Mouse (Mus musculus) kidney, adult 2 months (tissue): Measurements from ENCODE around the gene Pparg.

Source experiments
- CTCF ChIP-seq: fragments of 200-500 bp; conservative IDR thresholded peaks from 2 replicates; pipeline ENCODE4 v1.5.1; 2011; ENCODE audit warnings: low read depth, mild to moderate bottlenecking, control low read depth, low read length, moderate library complexity, mixed read lengths; ENCODE audit not compliant: insufficient read depth, insufficient read length
- POLR2A ChIP-seq: fragments of 200-500 bp; IDR thresholded peaks from one replicate; pipeline ENCODE4 v1.6.1; 2011; ENCODE audit warnings: low read depth, low read length, control low read depth

DNA sequence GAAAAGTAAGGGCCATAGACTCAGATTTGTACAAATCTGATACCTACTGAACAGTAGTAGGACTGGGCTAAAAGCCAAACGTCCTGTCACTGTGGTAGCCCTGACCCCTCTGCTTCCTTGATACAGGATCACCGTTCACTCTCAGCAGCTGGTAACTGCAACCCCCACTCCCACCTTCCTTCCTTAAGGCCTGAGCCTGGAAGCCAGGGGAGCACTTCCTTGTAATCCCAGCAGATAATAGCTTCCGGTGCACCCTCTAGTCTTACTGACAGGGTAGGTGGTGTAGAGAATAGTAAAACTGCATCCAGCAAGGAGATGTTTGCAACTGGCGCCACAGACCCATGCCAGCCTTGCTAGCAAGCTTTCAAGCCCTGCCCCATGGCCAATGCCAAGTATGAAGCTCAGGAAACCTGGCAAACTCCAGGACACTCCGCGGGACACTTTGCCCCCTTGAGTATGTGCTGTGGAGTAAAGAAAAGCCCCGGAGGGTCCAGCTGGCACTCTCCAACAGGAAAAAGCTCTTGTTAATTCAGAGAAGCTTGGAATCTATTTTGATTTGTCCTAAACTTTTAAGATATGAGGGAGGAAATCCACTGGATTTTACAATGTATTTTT is 116.4 kb downstream of the Pparg start:
- TF ChIP-seq CTCF (no peak), POLR2A (no peak)
